Mouse (Mus musculus): Measurements from ENCODE around the gene Sec24a. TPM values are rescaled to one million over a fixed set of nuclear protein-coding genes. Genes with fewer than 3 reads are reported as not detected.
A peak's percentile ranks its signal among the peaks of the same experiment; 100 is the strongest.

Sec24a gene
- polyA plus RNA-seq, 1 experiment from 2014 or later = 8.4 TPM

DNA sequence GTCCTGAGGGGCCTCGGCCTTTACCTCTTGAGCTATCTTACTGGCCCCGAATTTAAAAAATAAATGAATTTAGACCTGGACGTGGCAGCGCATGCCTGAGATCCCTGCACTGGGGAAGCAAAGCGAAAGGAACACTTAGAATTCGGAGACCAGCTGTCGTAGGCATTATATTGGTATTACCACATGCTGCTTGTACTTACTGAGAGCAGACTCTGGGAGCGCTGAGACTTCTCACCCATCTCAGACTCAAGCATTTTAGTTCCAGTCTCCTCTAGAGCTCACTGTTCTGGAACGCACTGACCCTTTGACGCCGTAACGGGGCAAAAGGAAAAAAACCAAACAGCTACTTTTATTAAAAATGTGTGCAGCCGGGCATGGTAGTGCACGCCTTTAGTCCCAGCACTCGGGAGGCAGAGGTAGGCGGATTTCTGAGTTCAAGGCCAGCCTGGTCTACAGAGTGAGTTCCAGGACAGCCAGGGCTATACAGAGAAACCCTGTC lies 101.5 kb downstream of the Sec24a start:
- Histone ChIP-seq H3K9me3 (ENCODE audit: control insufficient read depth, low read length) (no peaks in the 10 kb centered on the region), H3K4me1 (replicated peaks; ENCODE audit: control insufficient read depth, insufficient read depth) (peaks cover 2% of the 10 kb centered on the region; the same call in 1 of the 2 replicates), H3K4me3 (ENCODE audit: low read depth, low read length) (no peak overlapping the region), H3K9ac (ENCODE audit: low read length) (no peak overlapping the region), H3K27ac (replicated peaks) (no peak overlapping the region), H3K36me3 (ENCODE audit: control insufficient read depth, insufficient read depth, low read length) (no peaks in the 10 kb centered on the region), H3K27me3 (ENCODE audit: control insufficient read depth, insufficient read depth, low read length) (no peaks in the 10 kb centered on the region), H3K4me2 (replicated peaks; ENCODE audit: low read depth) (no peak overlapping the region)
- DNase-seq (ENCODE audit: low spot score) (no peak), ATAC-seq (ENCODE audit: low FRiP score, low TSS enrichment) (no peak)
- WGBS = 86% methylated on average over 16 of the region's 16 CpGs
- TF ChIP-seq CTCF (IDR thresholded peaks at IDR 0.05; ENCODE audit: low read depth) (no peak), EP300 (optimal IDR thresholded peaks at IDR 0.05) (no peak)

DNA sequence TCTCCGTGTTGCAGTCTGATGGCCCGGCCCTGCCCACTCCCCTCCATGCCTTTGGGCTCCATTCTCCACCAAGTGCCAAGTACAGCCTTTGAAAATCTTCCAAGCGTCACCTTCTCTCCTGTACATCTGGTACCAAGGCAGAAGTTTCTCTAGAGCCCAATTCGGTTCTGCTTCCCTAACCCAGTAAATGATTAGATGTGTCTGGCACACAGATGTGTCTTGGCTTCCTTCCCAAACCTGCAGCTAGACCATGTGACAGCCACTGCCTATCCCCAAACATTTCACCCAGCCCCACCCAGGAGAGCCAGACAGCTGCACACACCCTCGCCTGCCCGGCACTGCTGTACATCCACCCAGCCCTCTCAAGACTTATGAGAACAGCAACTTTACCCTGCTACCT lies 104.7 kb downstream of the Sec24a start:
- H3K9me3 ChIP-seq (ENCODE audit: control insufficient read depth, low read length) = no peaks in the 10 kb centered on the region
- no peak overlapping the region for H3K4me3 ChIP-seq (ENCODE audit: low read depth, low read length)
- TF ChIP-seq CTCF (IDR thresholded peaks at IDR 0.05; ENCODE audit: low read depth) (no peak), EP300 (optimal IDR thresholded peaks at IDR 0.05) (no peak)
- H3K27ac ChIP-seq (replicated peaks) = peak overlapping the region; percentile 67; the same call in 1 of the 2 replicates
- H3K27me3 ChIP-seq (ENCODE audit: control insufficient read depth, insufficient read depth, low read length) = no peaks in the 10 kb centered on the region
- H3K36me3 ChIP-seq (ENCODE audit: control insufficient read depth, insufficient read depth, low read length) = no peaks in the 10 kb centered on the region
- ATAC-seq (ENCODE audit: low FRiP score, low TSS enrichment) = peak; percentile 82
- DNase-seq (ENCODE audit: low spot score) = peak; percentile 70
- H3K4me2 ChIP-seq (replicated peaks; ENCODE audit: low read depth) = no peak overlapping the region
- no peak overlapping the region for H3K9ac ChIP-seq (ENCODE audit: low read length)
- peaks cover 2% of the 10 kb centered on the region; the same call in 1 of the 2 replicates for H3K4me1 ChIP-seq (replicated peaks; ENCODE audit: control insufficient read depth, insufficient read depth)
- 30% methylated on average over 6 of the region's 6 CpGs for WGBS

DNA sequence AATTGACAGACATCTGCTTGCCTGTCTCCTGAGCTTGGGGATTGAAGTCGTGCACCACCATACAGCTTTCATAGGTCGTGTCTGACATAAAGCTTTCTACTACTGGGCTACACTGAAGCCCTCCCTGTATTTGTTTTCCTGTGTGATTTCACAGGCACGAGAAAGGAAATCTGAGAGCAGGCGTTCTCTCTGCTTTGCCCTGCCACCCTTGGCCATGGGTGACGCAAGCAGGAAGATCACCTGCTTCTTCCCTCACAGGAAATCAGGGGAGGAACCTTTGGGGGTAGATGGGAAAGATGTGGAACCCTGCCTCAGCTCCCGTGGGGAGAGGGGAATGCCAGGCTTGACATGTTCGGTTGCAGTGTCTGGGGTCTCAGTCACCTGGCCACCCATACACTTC lies 105.1 kb downstream of the Sec24a start:
- Histone ChIP-seq H3K36me3 (ENCODE audit: control insufficient read depth, insufficient read depth, low read length) (no peaks in the 10 kb centered on the region), H3K9ac (ENCODE audit: low read length) (no peak overlapping the region), H3K27ac (replicated peaks) (peak overlapping the region; percentile 67; the same call in 1 of the 2 replicates), H3K9me3 (ENCODE audit: control insufficient read depth, low read length) (no peaks in the 10 kb centered on the region), H3K4me1 (replicated peaks; ENCODE audit: control insufficient read depth, insufficient read depth) (peaks cover 2% of the 10 kb centered on the region; the same call in 1 of the 2 replicates), H3K4me2 (replicated peaks; ENCODE audit: low read depth) (no peak overlapping the region), H3K27me3 (ENCODE audit: control insufficient read depth, insufficient read depth, low read length) (no peaks in the 10 kb centered on the region), H3K4me3 (ENCODE audit: low read depth, low read length) (no peak overlapping the region)
- TF ChIP-seq CTCF (IDR thresholded peaks at IDR 0.05; ENCODE audit: low read depth) (no peak), EP300 (optimal IDR thresholded peaks at IDR 0.05) (no peak)
- 38% methylated on average over 7 of the region's 7 CpGs for WGBS
- DNase-seq (ENCODE audit: low spot score) = no peak
- ATAC-seq (ENCODE audit: low FRiP score, low TSS enrichment) = 0 out of 2 replicates have a peak, but pooled peaks have one; percentile 15

DNA sequence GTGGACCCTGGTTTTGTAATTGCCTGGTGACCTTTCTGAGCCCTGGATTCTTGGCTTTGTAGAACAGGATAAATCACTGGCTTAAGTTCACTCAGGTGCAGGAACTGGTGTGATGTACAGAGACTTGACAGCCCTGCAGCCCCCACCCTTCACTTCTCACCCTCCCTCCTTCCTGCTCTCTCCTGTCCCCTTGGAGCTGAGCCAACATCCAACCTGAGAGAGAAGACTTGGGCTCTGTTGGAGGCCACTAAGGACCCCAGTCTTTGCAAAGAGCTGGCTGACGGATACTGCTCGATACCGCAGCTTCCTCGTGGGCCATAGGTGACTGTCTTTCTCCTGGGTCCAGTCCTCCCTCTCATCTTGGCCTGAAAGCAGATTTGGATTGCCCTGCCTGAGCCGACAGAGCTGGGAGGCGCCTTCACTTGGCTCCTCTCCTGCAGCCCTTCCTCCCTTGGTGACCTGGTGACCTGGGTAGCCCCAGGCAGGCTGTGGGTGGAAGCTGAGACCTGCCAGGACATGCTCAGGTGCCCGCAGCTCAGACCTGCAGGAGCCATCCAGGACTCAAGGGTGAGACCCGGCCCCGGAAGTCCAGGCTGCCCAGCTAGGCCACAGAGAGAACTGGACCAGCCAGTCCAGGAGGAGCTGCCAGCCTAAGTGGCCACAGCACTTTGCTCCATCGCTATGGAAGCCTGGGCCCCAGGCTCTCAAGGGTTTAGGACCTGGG lies 106.5 kb downstream of the Sec24a start:
- H3K27me3 ChIP-seq (ENCODE audit: control insufficient read depth, insufficient read depth, low read length) = no peaks in the 10 kb centered on the region
- ATAC-seq (ENCODE audit: low FRiP score, low TSS enrichment) = 0 out of 2 replicates have a peak, but pooled peaks have one; percentile 12
- H3K4me2 ChIP-seq (replicated peaks; ENCODE audit: low read depth) = no peak overlapping the region
- TF ChIP-seq CTCF (IDR thresholded peaks at IDR 0.05; ENCODE audit: low read depth) (no peak), EP300 (optimal IDR thresholded peaks at IDR 0.05) (no peak)
- no peak for DNase-seq (ENCODE audit: low spot score)
- no peak overlapping the region for H3K9ac ChIP-seq (ENCODE audit: low read length)
- no peaks in the 10 kb centered on the region for H3K36me3 ChIP-seq (ENCODE audit: control insufficient read depth, insufficient read depth, low read length)
- no peak overlapping the region for H3K4me3 ChIP-seq (ENCODE audit: low read depth, low read length)
- peaks cover 2% of the 10 kb centered on the region; the same call in 1 of the 2 replicates for H3K4me1 ChIP-seq (replicated peaks; ENCODE audit: control insufficient read depth, insufficient read depth)
- 69% methylated on average over 10 of the region's 10 CpGs for WGBS
- 0 out of 2 replicates have a peak overlapping the region, but pooled peaks have one; percentile 24 for H3K27ac ChIP-seq (replicated peaks)
- no peaks in the 10 kb centered on the region for H3K9me3 ChIP-seq (ENCODE audit: control insufficient read depth, low read length)

DNA sequence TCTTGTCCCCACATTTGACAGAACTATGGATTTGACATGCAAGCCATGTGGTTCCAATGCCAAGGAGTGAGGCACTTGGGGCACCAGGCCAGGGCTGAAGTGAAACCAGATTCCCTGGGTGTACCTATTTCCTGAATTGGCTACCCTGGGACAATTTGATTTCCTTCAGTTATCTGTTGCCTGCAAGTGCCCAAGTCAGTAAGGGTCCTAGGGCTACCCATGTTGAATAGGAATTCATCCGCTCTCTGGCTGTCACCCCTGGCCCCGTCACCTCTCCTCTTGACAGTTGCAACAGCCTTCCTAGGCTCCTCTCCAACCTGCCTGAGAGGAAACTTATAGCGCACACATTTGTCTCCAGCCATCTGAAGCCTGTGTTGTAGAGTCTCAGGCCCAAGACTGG lies 108.5 kb downstream of the Sec24a start:
- TF ChIP-seq EP300 (optimal IDR thresholded peaks at IDR 0.05) = no peak
- WGBS = 95% methylated on average over 3 of the region's 3 CpGs
- H3K4me1 ChIP-seq (replicated peaks; ENCODE audit: control insufficient read depth, insufficient read depth) = peaks cover 5% of the 10 kb centered on the region; the same call in 1 of the 2 replicates
- no peaks in the 10 kb centered on the region for H3K27me3 ChIP-seq (ENCODE audit: control insufficient read depth, insufficient read depth, low read length)
- H3K36me3 ChIP-seq (ENCODE audit: control insufficient read depth, insufficient read depth, low read length) = no peaks in the 10 kb centered on the region
- no peak overlapping the region for H3K27ac ChIP-seq (replicated peaks)
- H3K4me3 ChIP-seq (ENCODE audit: low read depth, low read length) = no peak overlapping the region
- H3K9ac ChIP-seq (ENCODE audit: low read length) = no peak overlapping the region
- H3K9me3 ChIP-seq (ENCODE audit: control insufficient read depth, low read length) = no peaks in the 10 kb centered on the region
- DNase-seq (ENCODE audit: low spot score) = no peak
- ATAC-seq (ENCODE audit: low FRiP score, low TSS enrichment) = no peak
- no peak overlapping the region for H3K4me2 ChIP-seq (replicated peaks; ENCODE audit: low read depth)

DNA sequence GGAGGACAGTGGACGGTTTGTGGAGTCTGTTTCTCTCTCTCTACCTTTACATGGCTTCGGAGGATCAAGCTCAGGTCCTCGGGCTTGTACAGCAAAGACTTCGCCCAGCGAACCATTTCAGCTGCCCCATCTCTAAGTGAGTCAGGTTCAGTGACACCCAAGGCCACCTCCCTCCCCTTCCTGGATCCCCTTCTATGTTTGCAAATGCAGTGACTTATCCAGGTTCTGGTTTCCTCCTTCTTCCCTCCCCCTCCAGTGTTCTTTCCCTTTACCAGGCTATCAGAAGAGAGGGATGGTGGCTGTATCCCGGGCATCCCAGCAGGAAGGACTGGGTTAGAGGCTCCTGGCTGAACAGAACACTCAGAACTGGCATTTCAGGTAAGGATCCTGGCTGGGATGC lies 109.7 kb downstream of the Sec24a start:
- no peaks in the 10 kb centered on the region for H3K9me3 ChIP-seq (ENCODE audit: control insufficient read depth, low read length)
- H3K27ac ChIP-seq (replicated peaks) = no peak overlapping the region
- ATAC-seq (ENCODE audit: low FRiP score, low TSS enrichment) (no peak), DNase-seq (ENCODE audit: low spot score) (no peak)
- no peak overlapping the region for H3K9ac ChIP-seq (ENCODE audit: low read length)
- no peak overlapping the region for H3K4me3 ChIP-seq (ENCODE audit: low read depth, low read length)
- TF ChIP-seq EP300 (optimal IDR thresholded peaks at IDR 0.05) (no peak), CTCF (IDR thresholded peaks at IDR 0.05; ENCODE audit: low read depth) (no peak)
- no peaks in the 10 kb centered on the region for H3K36me3 ChIP-seq (ENCODE audit: control insufficient read depth, insufficient read depth, low read length)
- 85% methylated on average over 6 of the region's 6 CpGs for WGBS
- H3K27me3 ChIP-seq (ENCODE audit: control insufficient read depth, insufficient read depth, low read length) = no peaks in the 10 kb centered on the region
- peaks cover 3% of the 10 kb centered on the region; the same call in 1 of the 2 replicates for H3K4me1 ChIP-seq (replicated peaks; ENCODE audit: control insufficient read depth, insufficient read depth)
- H3K4me2 ChIP-seq (replicated peaks; ENCODE audit: low read depth) = no peak overlapping the region

Measured in stomach, postnatal 0 days (tissue).